Comparison of ENCODE assay signal across 46 mouse cellular contexts in the genomic region with DNA sequence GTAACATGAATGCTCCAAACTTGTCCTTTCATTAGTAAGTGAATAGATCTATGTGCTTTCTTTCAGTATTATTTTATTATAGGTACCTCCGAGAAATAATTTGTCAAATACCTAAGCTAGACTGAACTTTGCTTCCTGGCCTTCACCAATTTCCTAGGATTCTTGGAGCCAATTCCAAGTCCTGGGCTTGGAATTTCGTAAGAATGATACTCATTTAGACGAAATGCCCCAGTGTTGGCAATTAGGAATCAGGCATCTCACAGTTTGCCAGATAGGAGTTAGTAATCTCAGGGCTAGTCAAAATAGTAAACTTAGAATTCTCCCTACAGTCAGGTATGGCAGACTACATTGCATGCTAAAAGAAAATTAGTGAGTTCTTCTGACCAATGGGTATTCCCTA. TPM values are rescaled to one million over a fixed set of nuclear protein-coding genes. Genes with fewer than 3 reads are reported as not detected.
"Had no signal": no experiment of that assay in that cellular context is flagged by ENCODE, and none has a peak within 500 bp of the region (broad histone marks: within the 10 kb centered on the region; RNA-seq: fewer than 3 reads in every experiment).

No protein-coding gene starts in this region.

- H3K9ac ChIP-seq: limb, embryonic 12.5 days; limb, embryonic 13.5 days; limb, embryonic 15.5 days; liver, embryonic 12.5 days; liver, embryonic 13.5 days; liver, embryonic 14.5 days; liver, embryonic 15.5 days; liver, postnatal 0 days; lung, embryonic 14.5 days; lung, embryonic 15.5 days; midbrain, embryonic 12.5 days; midbrain, embryonic 13.5 days; midbrain, embryonic 15.5 days; neural tube, embryonic 12.5 days; neural tube, embryonic 13.5 days had no signal

- H3K9me3 ChIP-seq: limb, embryonic 10.5 days; limb, embryonic 12.5 days; limb, embryonic 13.5 days; limb, embryonic 15.5 days; liver, embryonic 12.5 days; liver, embryonic 13.5 days; liver, embryonic 15.5 days; lung, embryonic 15.5 days; megakaryocyte, embryonic 14.5 days; midbrain, embryonic 10.5 days; midbrain, embryonic 12.5 days; midbrain, embryonic 13.5 days; midbrain, embryonic 15.5 days; neural tube, embryonic 12.5 days; neural tube, embryonic 13.5 days had no signal

- H3K36me3 ChIP-seq: limb, embryonic 10.5 days; limb, embryonic 12.5 days; limb, embryonic 13.5 days; limb, embryonic 15.5 days; liver, embryonic 12.5 days; liver, embryonic 13.5 days; liver, embryonic 15.5 days; lung, embryonic 15.5 days; midbrain, embryonic 10.5 days; midbrain, embryonic 12.5 days; midbrain, embryonic 13.5 days; midbrain, embryonic 15.5 days; neural tube, embryonic 12.5 days; neural tube, embryonic 13.5 days had no signal

- H3K4me1 ChIP-seq: limb, embryonic 10.5 days; limb, embryonic 12.5 days; limb, embryonic 13.5 days; limb, embryonic 15.5 days; liver, embryonic 12.5 days; liver, embryonic 13.5 days; liver, embryonic 15.5 days; lung, embryonic 15.5 days; megakaryocyte, embryonic 14.5 days; midbrain, embryonic 10.5 days; midbrain, embryonic 12.5 days; midbrain, embryonic 13.5 days; midbrain, embryonic 15.5 days; neural tube, embryonic 12.5 days; neural tube, embryonic 13.5 days had no signal

- DNase-seq: left cerebral cortex, postnatal 4 days; liver, embryonic 13.5 days; liver, postnatal 0 days; lung, adult 18-20 months; lung, adult 2 months; lung, embryonic 14.5 days; lung, postnatal 10 days; lung, postnatal 14 days; lung, postnatal 36 days; lung, postnatal 4 days; midbrain, embryonic 14.5 days had no signal

- ATAC-seq: liver, embryonic 12.5 days; liver, postnatal 0 days; lung, postnatal 0 days; midbrain, embryonic 13.5 days; midbrain, embryonic 15.5 days; midbrain, embryonic 16.5 days had no signal

- H3K4me2 ChIP-seq: limb, embryonic 12.5 days; limb, embryonic 13.5 days; limb, embryonic 15.5 days; liver, embryonic 11.5 days; liver, embryonic 12.5 days; liver, embryonic 13.5 days; liver, embryonic 15.5 days; lung, embryonic 14.5 days; lung, embryonic 15.5 days; midbrain, embryonic 11.5 days; midbrain, embryonic 12.5 days; midbrain, embryonic 13.5 days; midbrain, embryonic 15.5 days; neural tube, embryonic 12.5 days; neural tube, embryonic 13.5 days had no signal

- H3K4me3 ChIP-seq: limb, embryonic 10.5 days; limb, embryonic 12.5 days; limb, embryonic 13.5 days; limb, embryonic 15.5 days; liver, embryonic 12.5 days; liver, embryonic 13.5 days; liver, embryonic 15.5 days; lung, embryonic 15.5 days; megakaryocyte, embryonic 14.5 days; midbrain, embryonic 10.5 days; midbrain, embryonic 12.5 days; midbrain, embryonic 13.5 days; midbrain, embryonic 15.5 days; myocyte; neural tube, embryonic 12.5 days; neural tube, embryonic 13.5 days had no signal

- H3K27ac ChIP-seq: limb, embryonic 10.5 days; limb, embryonic 12.5 days; limb, embryonic 13.5 days; limb, embryonic 15.5 days; liver, embryonic 12.5 days; liver, embryonic 13.5 days; liver, embryonic 14.5 days; liver, embryonic 15.5 days; lung, embryonic 15.5 days; macrophage; midbrain, embryonic 10.5 days; midbrain, embryonic 12.5 days; midbrain, embryonic 13.5 days; midbrain, embryonic 15.5 days; neural tube, embryonic 12.5 days; neural tube, embryonic 13.5 days had no signal

- H3K27me3 ChIP-seq: limb, embryonic 12.5 days; limb, embryonic 13.5 days; limb, embryonic 15.5 days; liver, embryonic 12.5 days; liver, embryonic 13.5 days; liver, embryonic 15.5 days; lung, embryonic 15.5 days; megakaryocyte, embryonic 14.5 days; midbrain, embryonic 12.5 days; midbrain, embryonic 13.5 days; midbrain, embryonic 15.5 days; neural tube, embryonic 12.5 days; neural tube, embryonic 13.5 days had no signal

RNA-seq across cellular contexts. Expression of gene Ugt2b38, which starts 1.7 kb away (rescaled TPM):
- total RNA-seq: left cerebral cortex, postnatal 10 days; left cerebral cortex, postnatal 14 days; left cerebral cortex, postnatal 25 days; left cerebral cortex, postnatal 36 days; left cerebral cortex, postnatal 4 days; megakaryocyte progenitor cell, adult 5-6 weeks; megakaryocyte, adult 5-6 weeks; megakaryocyte-erythroid progenitor cell, adult 5-6 weeks; midbrain, postnatal 0 days; monocyte, adult 5-6 weeks had no signal
- polyA plus RNA-seq: limb, embryonic 10.5 days; limb, embryonic 11.5 days; limb, embryonic 12.5 days; limb, embryonic 13.5 days; limb, embryonic 14.5 days; limb, embryonic 15.5 days; liver, embryonic 11.5 days; liver, embryonic 12.5 days; liver, embryonic 13.5 days; liver, embryonic 14.5 days; liver, embryonic 15.5 days; liver, embryonic 16.5 days; liver, postnatal 0 days; lung, adult 2 months; lung, embryonic 14.5 days; lung, embryonic 15.5 days; lung, embryonic 16.5 days; lung, postnatal 0 days; macrophage; midbrain, embryonic 10.5 days; midbrain, embryonic 11.5 days; midbrain, embryonic 12.5 days; midbrain, embryonic 13.5 days; midbrain, embryonic 14.5 days; midbrain, embryonic 15.5 days; midbrain, embryonic 16.5 days; midbrain, postnatal 0 days; myocyte; neural tube, embryonic 11.5 days; neural tube, embryonic 12.5 days; neural tube, embryonic 13.5 days had no signal

RNA-seq across cellular contexts. Expression of gene Ugt2a2, which starts 56.4 kb away (rescaled TPM):
- total RNA-seq: left cerebral cortex, postnatal 10 days; left cerebral cortex, postnatal 14 days; left cerebral cortex, postnatal 25 days; left cerebral cortex, postnatal 36 days; left cerebral cortex, postnatal 4 days; megakaryocyte progenitor cell, adult 5-6 weeks; megakaryocyte, adult 5-6 weeks; megakaryocyte-erythroid progenitor cell, adult 5-6 weeks; monocyte, adult 5-6 weeks had no signal
- polyA plus RNA-seq: limb, embryonic 10.5 days; limb, embryonic 11.5 days; limb, embryonic 12.5 days; limb, embryonic 13.5 days; limb, embryonic 14.5 days; limb, embryonic 15.5 days; liver, embryonic 11.5 days; liver, embryonic 12.5 days; liver, embryonic 13.5 days; liver, embryonic 14.5 days; liver, embryonic 15.5 days; liver, embryonic 16.5 days; liver, postnatal 0 days; lung, adult 2 months; lung, embryonic 14.5 days; lung, embryonic 15.5 days; lung, embryonic 16.5 days; lung, postnatal 0 days; macrophage; midbrain, embryonic 10.5 days; midbrain, embryonic 11.5 days; midbrain, embryonic 12.5 days; midbrain, embryonic 13.5 days; midbrain, embryonic 14.5 days; midbrain, embryonic 15.5 days; midbrain, embryonic 16.5 days; myocyte; neural tube, embryonic 11.5 days; neural tube, embryonic 12.5 days; neural tube, embryonic 13.5 days had no signal
